Mouse (Mus musculus): Measurements from ENCODE around the gene Olfr1066.
"Not testable (repeated sequence)": the region's sequence is repeated elsewhere in the genome, so short reads cannot be mapped to it uniquely, and the experiment has no call there.

The Olfr1066 gene

DNA sequence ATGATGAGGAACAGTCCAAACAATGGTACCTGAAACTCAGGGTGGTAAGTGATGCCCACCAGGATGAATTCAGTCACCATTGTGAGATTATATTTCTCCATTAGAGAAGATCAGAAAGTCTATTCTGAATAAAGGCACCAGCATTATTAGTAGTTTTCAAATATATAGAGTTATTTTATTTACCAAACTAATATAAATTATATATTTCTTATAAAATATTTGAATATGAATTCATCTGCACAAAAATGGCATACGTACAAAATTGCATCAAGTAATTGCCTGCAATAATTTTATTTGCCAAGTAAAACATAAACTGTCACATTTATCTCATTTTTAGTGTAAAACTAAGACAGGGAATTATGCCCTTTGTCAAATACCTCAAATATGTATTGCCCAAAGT, at the start of gene Olfr1066:
Olfr1066 (minus strand) TSS at position 101 of the 400 bp plus-strand sequence.
- no peak for DNase-seq (ENCODE audit: low read depth)

DNA sequence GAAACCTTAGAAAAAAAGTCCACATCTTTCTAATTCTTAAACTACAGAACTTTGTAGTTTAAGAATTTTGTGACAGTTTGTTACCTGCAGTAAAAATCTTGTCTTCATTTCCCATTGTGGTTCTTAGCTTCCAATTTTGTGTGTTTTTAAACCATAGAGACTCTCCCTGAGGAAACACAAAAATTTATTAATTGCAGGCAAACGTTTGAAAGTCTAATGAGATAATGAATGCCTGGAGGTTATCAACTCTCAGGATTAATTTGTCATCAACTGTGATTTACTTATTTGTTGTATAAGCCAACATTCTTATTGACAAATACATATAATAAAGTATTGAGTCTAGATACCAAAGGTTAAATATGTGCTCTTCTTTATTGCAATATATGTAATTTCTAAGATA, 31.2 kb upstream of the Olfr1066 start, which contains the start of gene Olfr228:
Olfr228 (minus strand) TSS at position 101 of the 400 bp plus-strand sequence.
- DNase-seq (ENCODE audit: low read depth) = no peak

DNA sequence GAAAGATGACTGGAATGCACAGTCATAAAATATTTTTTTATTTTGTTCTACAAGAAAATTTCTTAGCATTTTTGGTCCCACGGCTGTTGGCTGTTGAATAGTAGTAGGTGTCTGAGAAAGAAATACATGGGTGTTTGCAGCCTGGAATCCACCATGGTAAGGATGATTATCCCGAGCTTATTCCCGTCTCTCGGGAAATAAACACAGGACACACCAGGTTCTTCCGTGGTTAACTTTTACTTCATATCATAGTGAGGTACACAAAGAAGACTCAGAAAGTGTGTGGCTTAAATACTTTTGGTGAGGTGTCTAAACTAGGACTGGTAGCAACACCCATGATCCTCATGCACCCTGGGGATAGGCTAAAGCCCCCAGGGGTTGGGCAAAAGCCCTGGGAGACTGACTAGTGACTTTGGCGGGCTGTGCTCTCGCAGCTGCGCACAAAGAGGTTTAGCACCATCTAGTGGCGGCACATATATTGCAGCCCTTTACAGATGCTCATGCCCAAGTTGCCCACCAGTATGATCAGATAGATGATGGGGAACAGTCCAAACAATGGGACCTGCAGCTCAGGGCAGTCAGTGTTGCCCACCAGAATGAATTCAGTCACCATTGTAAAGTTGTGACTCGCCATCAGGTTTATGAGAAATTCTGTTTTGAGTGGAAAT, 8.5 kb upstream of the Olfr1066 start:
- peak; percentile 0 for DNase-seq (ENCODE audit: low read depth)

DNA sequence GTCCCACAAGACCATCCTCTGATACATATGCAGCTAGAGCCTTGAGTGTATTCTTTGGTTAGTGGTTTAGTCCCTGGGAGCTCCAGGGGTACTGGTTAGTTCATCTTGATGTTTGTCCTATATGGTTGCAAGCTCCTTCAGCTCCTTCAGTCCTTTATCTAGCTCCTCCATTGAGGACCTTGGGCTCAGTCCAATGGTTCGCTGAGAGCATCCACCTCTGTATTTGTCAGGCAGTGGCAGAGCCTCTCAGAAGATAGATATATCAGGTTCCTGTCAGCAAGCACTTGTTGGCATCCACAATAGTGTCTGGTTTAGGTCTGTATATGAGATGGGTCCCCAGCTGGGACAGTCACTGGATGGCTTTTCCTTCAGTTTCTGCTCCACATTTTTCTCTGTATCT, 4.4 kb upstream of the Olfr1066 start:
- no peak for DNase-seq (ENCODE audit: low read depth)

DNA sequence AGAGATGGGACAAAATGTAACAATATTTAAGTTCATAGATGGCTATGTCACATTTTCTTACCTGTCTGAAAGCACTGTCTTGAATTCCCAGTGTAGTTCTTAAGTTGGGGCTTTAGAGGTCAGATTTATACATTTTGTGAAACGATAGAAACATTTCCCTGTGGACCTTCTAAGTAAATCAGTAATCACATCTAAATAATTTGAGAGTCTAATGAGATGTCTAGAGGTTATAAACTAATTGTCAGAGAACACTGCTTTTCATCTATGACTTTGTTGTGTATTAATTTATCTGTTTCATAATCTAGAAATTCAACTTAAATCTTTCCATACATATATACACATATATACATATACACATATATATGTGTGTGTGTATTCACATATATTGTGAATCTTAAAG, 5.6 kb downstream of the Olfr1066 start, which contains the start of gene Olfr1065:
Olfr1065 (minus strand) TSS at position 101 of the 400 bp plus-strand sequence.
- not testable (repeated sequence) for DNase-seq (ENCODE audit: low read depth)

DNA sequence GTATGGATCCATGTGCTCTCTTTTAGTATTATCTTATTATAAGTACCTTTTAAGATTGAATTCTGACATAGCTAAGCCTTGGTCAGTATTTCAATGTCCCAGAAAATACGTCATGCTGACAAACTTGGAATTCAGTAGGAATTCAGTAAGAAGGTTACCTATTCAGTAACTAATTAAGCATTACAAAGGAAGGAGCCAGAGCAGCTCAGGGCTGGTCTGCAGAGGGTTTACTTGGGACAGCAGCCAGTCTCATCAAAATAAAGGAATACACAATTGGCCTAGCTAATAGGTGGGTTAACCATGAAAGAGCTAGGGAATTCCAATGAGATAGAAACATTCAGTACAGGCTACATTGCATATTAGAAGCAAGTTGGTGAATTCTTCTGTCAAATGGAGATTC, 14.0 kb downstream of the Olfr1066 start:
- not testable (repeated sequence) for DNase-seq (ENCODE audit: low read depth)

DNA sequence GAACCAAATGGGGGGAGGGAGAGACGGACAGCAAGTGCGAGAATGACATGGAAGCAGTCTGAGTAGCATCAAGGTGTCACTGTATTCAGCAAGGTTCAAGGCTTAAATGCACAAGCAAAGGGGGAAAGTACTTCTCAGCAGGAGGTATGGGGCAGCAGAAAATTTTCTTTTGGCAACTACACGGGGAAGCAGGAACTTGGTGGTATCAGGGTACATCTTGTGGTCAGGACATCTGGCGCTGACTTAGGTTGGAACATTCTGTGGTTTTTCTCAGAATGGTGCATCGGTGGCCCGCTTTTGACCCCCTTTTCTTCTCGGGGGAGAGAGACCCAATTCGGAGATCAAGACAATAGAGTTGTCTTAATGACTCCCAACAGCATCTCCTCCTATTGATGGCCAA, 27.6 kb downstream of the Olfr1066 start:
- DNase-seq (ENCODE audit: low read depth) = not testable (repeated sequence)

DNA sequence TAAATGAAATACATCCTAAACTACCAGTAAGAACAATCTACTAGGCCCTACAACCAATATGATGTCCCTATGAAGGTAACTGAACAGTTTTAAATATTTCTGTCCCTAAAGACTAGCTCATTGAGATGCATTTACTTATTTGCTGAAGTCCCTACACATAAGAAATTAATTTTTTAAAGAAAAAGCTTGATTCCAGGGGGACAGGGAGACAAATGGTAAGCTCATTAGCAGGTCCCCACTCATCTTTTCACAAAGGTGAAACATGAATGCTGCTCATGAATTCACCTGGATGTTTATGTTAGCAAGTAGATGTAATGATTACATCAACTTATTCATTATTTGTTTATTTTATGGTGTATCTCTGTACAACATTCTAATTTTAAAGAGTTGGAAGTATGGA, 29.4 kb downstream of the Olfr1066 start, which contains the start of gene Olfr1062:
Olfr1062 (minus strand) TSS at position 101 of the 400 bp plus-strand sequence.
- DNase-seq (ENCODE audit: low read depth) = not testable (repeated sequence)

DNA sequence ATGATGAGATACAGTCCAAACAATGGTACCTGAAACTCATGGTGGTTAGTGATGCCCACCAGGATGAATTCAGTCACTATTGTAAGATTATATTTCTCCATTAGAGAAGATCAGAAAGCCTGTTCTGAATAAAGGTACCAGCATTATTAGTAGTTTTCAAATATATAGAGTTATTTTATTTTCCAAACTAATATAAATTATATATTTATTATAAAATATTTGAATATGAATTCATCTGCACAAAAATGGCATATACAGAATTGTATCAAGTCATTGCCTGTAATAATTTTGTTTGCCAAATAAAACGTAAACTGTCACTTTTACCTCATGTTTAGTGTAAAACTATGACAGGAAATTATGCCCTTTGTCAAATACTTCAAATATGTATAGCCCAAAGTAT, 42.1 kb downstream of the Olfr1066 start, which contains the start of gene Olfr1061:
Olfr1061 (minus strand) TSS at position 101 of the 400 bp plus-strand sequence.
- DNase-seq (ENCODE audit: low read depth) = no peak
